Mouse (Mus musculus): ENCODE results near the gene 4930402K13Rik. TPM values are rescaled to one million over a fixed set of nuclear protein-coding genes. Genes with fewer than 3 reads are reported as not detected.

Gene 4930402K13Rik
- polyA plus RNA-seq, 1 experiment from 2014 or later, result not detected

DNA sequence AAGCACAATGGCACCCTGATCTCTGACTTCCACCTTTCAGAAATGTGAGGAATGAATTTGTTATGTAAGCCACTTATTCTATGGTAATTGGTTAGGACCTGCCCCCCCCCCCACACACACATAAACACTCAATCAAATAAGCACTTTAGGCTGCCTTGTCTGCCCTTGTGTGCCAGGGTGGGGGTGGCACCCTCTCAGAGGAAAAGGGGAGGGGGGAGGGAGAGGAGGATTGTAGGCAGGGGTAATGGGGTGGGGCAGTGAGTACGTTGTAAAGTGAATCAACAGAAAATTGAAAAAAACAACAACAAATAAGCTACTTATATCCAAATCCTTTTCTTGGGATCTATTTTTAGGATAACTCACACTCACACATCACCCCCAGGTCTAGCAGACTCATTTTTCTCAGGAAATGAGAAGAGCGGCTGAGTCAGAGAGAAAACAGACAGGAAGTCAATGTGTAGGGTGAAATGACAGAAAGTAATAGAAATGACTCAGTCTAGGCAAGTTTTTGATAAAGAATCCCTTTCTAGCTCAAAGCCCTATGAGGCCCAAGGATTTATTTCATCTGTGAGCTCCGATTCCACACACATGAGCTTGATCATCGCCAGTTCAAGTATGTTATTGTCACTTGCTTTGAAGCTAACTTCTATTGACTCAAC lies 35.1 kb downstream of the 4930402K13Rik start:
- 83% methylated on average over 4 of the region's 4 CpGs for WGBS

DNA sequence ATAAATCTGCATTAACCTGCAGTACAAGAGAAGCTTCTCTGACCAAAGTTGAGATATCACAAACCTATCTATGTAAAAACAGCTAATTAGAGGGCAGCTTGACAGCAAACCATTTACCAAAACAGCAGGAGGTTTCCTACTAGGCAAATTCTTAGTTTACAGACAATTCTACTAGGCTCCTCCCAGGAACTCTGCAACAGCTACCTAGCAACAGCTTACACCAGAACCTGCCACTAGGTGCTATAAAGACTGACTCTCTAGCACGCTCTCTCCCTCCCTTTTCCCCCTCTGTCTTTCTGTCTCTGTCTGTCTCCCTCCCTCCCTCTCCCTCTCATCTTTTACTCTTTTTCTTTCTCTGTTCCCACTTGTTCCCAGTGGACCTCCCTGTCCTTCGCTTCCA lies 38.3 kb downstream of the 4930402K13Rik start:
- H3K4me1 ChIP-seq (ENCODE audit: control insufficient read depth, insufficient read depth, low read length), result no peaks in the 10 kb centered on the region
- no peak overlapping the region for H3K27ac ChIP-seq (ENCODE audit: low read depth, low read length)
- no peak for ATAC-seq (ENCODE audit: low FRiP score, low TSS enrichment)
- 45% methylated on average over 2 of the region's 2 CpGs for WGBS
- H3K27me3 ChIP-seq (ENCODE audit: control insufficient read depth, insufficient read depth, low read length), result no peaks in the 10 kb centered on the region
- H3K4me3 ChIP-seq (ENCODE audit: low read length), result no peak overlapping the region
- H3K36me3 ChIP-seq (ENCODE audit: control insufficient read depth, insufficient read depth, low read length), result no peaks in the 10 kb centered on the region
- no peak overlapping the region for H3K4me2 ChIP-seq (replicated peaks; ENCODE audit: low read depth, low read length)
- H3K9me3 ChIP-seq (ENCODE audit: control insufficient read depth, low read length), result no peaks in the 10 kb centered on the region
- no peak overlapping the region for H3K9ac ChIP-seq (ENCODE audit: low read depth, low read length)

More for the DNA sequence above, 35.1 kb downstream of the 4930402K13Rik start:
- Histone ChIP-seq H3K4me1 (ENCODE audit: control insufficient read depth, insufficient read depth, low read length) (no peaks in the 10 kb centered on the region), H3K36me3 (ENCODE audit: control insufficient read depth, insufficient read depth, low read length) (no peaks in the 10 kb centered on the region), H3K27ac (ENCODE audit: low read depth, low read length) (no peak overlapping the region), H3K9ac (ENCODE audit: low read depth, low read length) (no peak overlapping the region), H3K9me3 (ENCODE audit: control insufficient read depth, low read length) (no peaks in the 10 kb centered on the region), H3K4me2 (replicated peaks; ENCODE audit: low read depth, low read length) (no peak overlapping the region), H3K4me3 (ENCODE audit: low read length) (no peak overlapping the region), H3K27me3 (ENCODE audit: control insufficient read depth, insufficient read depth, low read length) (no peaks in the 10 kb centered on the region)
- ATAC-seq (ENCODE audit: low FRiP score, low TSS enrichment), result no peak

Other genes with a start within 250 kb of the 4930402K13Rik start
- not detected in 2 replicates for gene Gm5751, start 230.3 kb upstream of the 4930402K13Rik start, polyA plus RNA-seq (2014; fragmentation: Nextera tagmentation; extraction: Ambion mirVana)
- 4.1 and 5.6 TPM in 2 replicates for gene B630019K06Rik, start 212.2 kb upstream of the 4930402K13Rik start, polyA plus RNA-seq (2014; fragmentation: Nextera tagmentation; extraction: Ambion mirVana)
- gene Fthl17b, start 141.6 kb upstream of the 4930402K13Rik start, polyA plus RNA-seq (2014; fragmentation: Nextera tagmentation; extraction: Ambion mirVana), result not detected in 2 replicates
- gene Fthl17c, start 128.0 kb upstream of the 4930402K13Rik start, polyA plus RNA-seq (2014; fragmentation: Nextera tagmentation; extraction: Ambion mirVana), result not detected in 2 replicates
- gene Fthl17d, start 117.8 kb upstream of the 4930402K13Rik start, polyA plus RNA-seq (2014; fragmentation: Nextera tagmentation; extraction: Ambion mirVana), result not detected in 2 replicates
- not detected in 2 replicates for gene Fthl17e, start 71.1 kb upstream of the 4930402K13Rik start, polyA plus RNA-seq (2014; fragmentation: Nextera tagmentation; extraction: Ambion mirVana)
- gene Fthl17f, start 41.5 kb upstream of the 4930402K13Rik start, polyA plus RNA-seq (2014; fragmentation: Nextera tagmentation; extraction: Ambion mirVana), result not detected in 2 replicates
- 0.59 and 0.77 TPM in 2 replicates for gene Lancl3, start 95.3 kb downstream of the 4930402K13Rik start, polyA plus RNA-seq (2014; fragmentation: Nextera tagmentation; extraction: Ambion mirVana)
- gene Gm14862, start 152.3 kb downstream of the 4930402K13Rik start, polyA plus RNA-seq (2014; fragmentation: Nextera tagmentation; extraction: Ambion mirVana), result not detected in 2 replicates
- gene Xk, start 168.2 kb downstream of the 4930402K13Rik start, polyA plus RNA-seq (2014; fragmentation: Nextera tagmentation; extraction: Ambion mirVana), result 1.1 and 2.0 TPM in 2 replicates
- not detected in 2 replicates for gene H2al1m, start 179.2 kb downstream of the 4930402K13Rik start, polyA plus RNA-seq (2014; fragmentation: Nextera tagmentation; extraction: Ambion mirVana)
- gene H2al1k, start 246.1 kb downstream of the 4930402K13Rik start, polyA plus RNA-seq (2014; fragmentation: Nextera tagmentation; extraction: Ambion mirVana), result not detected in 2 replicates

All from kidney, embryonic 14.5 days (tissue).